Mouse (Mus musculus) CH12.LX (cell line): ENCODE results near the gene Fgg. TPM values are rescaled to one million over a fixed set of nuclear protein-coding genes. Genes with fewer than 3 reads are reported as not detected.

Experiments
- DNase-seq: peaks from one replicate; pipeline ENCODE4 v3.0.0-alpha.2; 2013; ENCODE audit errors: extremely low read depth
- H3K27ac ChIP-seq: 2 replicates; pipeline ENCODE4 v1.5.1; 2012; ENCODE audit warnings: low read depth, mild to moderate bottlenecking, control low read depth, moderate library complexity; ENCODE audit not compliant: insufficient read depth
- H3K27me3 ChIP-seq: replicated peaks from 2 replicates; pipeline ENCODE3; 2012; ENCODE audit warnings: inconsistent platforms
- H3K36me3 ChIP-seq, 2 experiments: replicated peaks in 1 of 2; 2 replicates each; pipeline versions ENCODE3 to v1.6.1; 2012; ENCODE audit warnings: inconsistent platforms in 1 of 2, low read length in 1 of 2, mild to moderate bottlenecking in 1 of 2, mixed read lengths in 1 of 2, moderate library complexity in 1 of 2; ENCODE audit not compliant: control insufficient read depth in 1 of 2, insufficient read depth in 1 of 2
- H3K4me1 ChIP-seq, 2 experiments: 2 replicates each; pipeline ENCODE4 v1.6.1; 2012; ENCODE audit warnings: inconsistent platforms in 1 of 2, moderate library complexity in 1 of 2; ENCODE audit not compliant: insufficient read depth in 2 of 2, control insufficient read depth in 1 of 2
- H3K4me2 ChIP-seq: 2 replicates; pipeline ENCODE4 v1.6.1; 2012; ENCODE audit warnings: low read depth, mild to moderate bottlenecking, control low read depth; ENCODE audit not compliant: poor library complexity, insufficient read depth, severe bottlenecking
- H3K4me3 ChIP-seq, 3 experiments: fragments of 150-350 bp in 1 of 3; sonication (generic) in 1 of 3; replicated peaks in 1 of 3; 2 replicates each; pipeline versions ENCODE3 to v1.5.1; 2011 to 2012; ENCODE audit warnings: low read depth in 2 of 3, low read length in 2 of 3, mild to moderate bottlenecking in 2 of 3, moderate library complexity in 2 of 3, control low read depth in 1 of 3, improper control_type of control experiment in 1 of 3, inconsistent platforms in 1 of 3, mixed read lengths in 1 of 3; ENCODE audit not compliant: poor library complexity in 1 of 3
- H3K79me2 ChIP-seq: replicated peaks from 2 replicates; pipeline ENCODE4 v1.6.1; 2012; ENCODE audit warnings: mild to moderate bottlenecking, moderate library complexity; ENCODE audit not compliant: control insufficient read depth, poor library complexity, insufficient read depth, severe bottlenecking; ENCODE audit errors: extremely low read depth
- H3K9ac ChIP-seq: 2 replicates; pipeline ENCODE4 v1.6.1; 2012; ENCODE audit warnings: low read depth, mild to moderate bottlenecking, control low read depth, moderate library complexity; ENCODE audit not compliant: insufficient read depth
- H3K9me3 ChIP-seq: replicated peaks from 2 replicates; pipeline ENCODE3; 2012; ENCODE audit warnings: low read length, inconsistent platforms, mixed read lengths
- ETS1 ChIP-seq: conservative IDR thresholded peaks from 2 replicates; pipeline ENCODE4 v1.6.1; 2012; ENCODE audit warnings: low read depth, mild to moderate bottlenecking, inconsistent platforms, low read length, improper control_type of control experiment, moderate library complexity
- GABPA ChIP-seq: IDR thresholded peaks from 2 replicates; pipeline ENCODE4 v1.6.1; 2012; ENCODE audit warnings: low read depth, low read length, improper control_type of control experiment, inconsistent platforms; ENCODE audit not compliant: insufficient replicate concordance
- HCFC1 ChIP-seq: IDR thresholded peaks from 2 replicates; pipeline ENCODE4 v1.6.1; 2012; ENCODE audit warnings: low read depth, mild to moderate bottlenecking, inconsistent platforms, low read length, improper control_type of control experiment
- JUND ChIP-seq: conservative IDR thresholded peaks from 2 replicates; pipeline ENCODE4 v1.6.1; 2011; ENCODE audit warnings: low read depth, low read length, improper control_type of control experiment
- KAT2A ChIP-seq: IDR thresholded peaks from 2 replicates; pipeline ENCODE4 v1.6.1; 2012; ENCODE audit warnings: low read length, improper control_type of control experiment, inconsistent platforms; ENCODE audit not compliant: insufficient replicate concordance
- MAX ChIP-seq: IDR thresholded peaks from 2 replicates; pipeline ENCODE4 v1.6.1; 2011; ENCODE audit warnings: low read length, improper control_type of control experiment
- MEF2A ChIP-seq: IDR thresholded peaks from 2 replicates; pipeline ENCODE4 v1.6.1; 2014; ENCODE audit warnings: low read depth, mild to moderate bottlenecking, inconsistent platforms, low read length, improper control_type of control experiment, borderline replicate concordance
- MYC ChIP-seq: IDR thresholded peaks from 2 replicates; pipeline ENCODE4 v1.6.1; 2011; ENCODE audit warnings: low read depth, mild to moderate bottlenecking, improper control_type of control experiment, low read length
- NELFE ChIP-seq: IDR thresholded peaks from 2 replicates; pipeline ENCODE4 v1.6.1; 2011; ENCODE audit warnings: low read depth, low read length, improper control_type of control experiment
- NRF1 ChIP-seq: IDR thresholded peaks from 2 replicates; pipeline ENCODE4 v1.6.1; 2014; ENCODE audit warnings: low read depth, mild to moderate bottlenecking, inconsistent platforms, low read length, improper control_type of control experiment, moderate library complexity
- PAX5 ChIP-seq: IDR thresholded peaks from 2 replicates; pipeline ENCODE4 v1.6.1; 2012; ENCODE audit warnings: low read length, inconsistent platforms, mixed read lengths
- RAD21 ChIP-seq: IDR thresholded peaks from 2 replicates; pipeline ENCODE4 v1.6.1; 2011; ENCODE audit warnings: low read depth, mild to moderate bottlenecking, low read length, improper control_type of control experiment, moderate library complexity
- TBP ChIP-seq: conservative IDR thresholded peaks from 2 replicates; pipeline ENCODE4 v1.6.1; 2011; ENCODE audit warnings: low read depth, low read length, improper control_type of control experiment
- USF1 ChIP-seq: IDR thresholded peaks from 2 replicates; pipeline ENCODE4 v1.6.1; 2014; ENCODE audit warnings: low read depth, mild to moderate bottlenecking, inconsistent platforms, low read length, improper control_type of control experiment
- dilution Hi-C: fragments of 300-500 bp; cut with MboI; formaldehyde crosslinking; loops from 2 replicates; pipeline ENCODE4 v1.14.3; 2020; ENCODE audit warnings: low sequenced_read_pairs; ENCODE audit not compliant: extremely low pct_unique_long_range_greater_than_20kb, extremely low pct_ligation_motif_present
- in situ Hi-C: fragments of 300-500 bp; cut with MboI; formaldehyde crosslinking; loops from 3 replicates; pipeline ENCODE4 v1.14.3; 2019; ENCODE audit warnings: low sequenced_read_pairs, low pct_ligation_motif_present, low pct_unique_long_range_greater_than_20kb, mixed read lengths
- polyA plus RNA-seq: library from polyadenylated mRNA; unstranded; fragments of >175 nt; gene quantifications from 2 replicates; pipeline ENCODE4 v1.2.1, GENCODE M21; 2012; ENCODE audit warnings: low read depth; ENCODE audit not compliant: insufficient read length
- total RNA-seq, 2 experiments: library from RNA; depleted of rRNA; stranded (reverse); fragments of 300-350 nt in 1 of 2; fragments of >200 nt in 1 of 2; gene quantifications; 2 replicates each; pipeline ENCODE4 v1.2.3; 2012 to 2014

Fgg gene
- total and polyA plus RNA-seq, 3 experiments: not detected

- TF ChIP-seq MEF2A (no peak), TBP (no peak), KAT2A (no peak), ETS1 (no peak)
- Histone ChIP-seq H3K4me1 (no peaks in the 10 kb centered on the region), H3K4me3 (no peak overlapping the region), H3K9ac (no peak overlapping the region), H3K27ac (no peak overlapping the region), H3K36me3 (no peaks in the 10 kb centered on the region), H3K9me3 (no peaks in the 10 kb centered on the region), H3K79me2 (no peaks in the 10 kb centered on the region), H3K27me3 (no peaks in the 10 kb centered on the region), H3K4me2 (no peak overlapping the region)
- in situ Hi-C loops: no loop called here
- DNase-seq: no peak
- dilution Hi-C loops: no loop called here
Observed at GRCm38 (mm10) chr3:83025036-83025435, 17.5 kb downstream of the Fgg start.

GRCm38 (mm10) chr3:83025475-83026301 lies 18.2 kb downstream of the Fgg start, which contains the start of gene Fga:
Gene Fga (plus strand): TSS chr3:83026076.
- Histone ChIP-seq H3K79me2 (no peaks in the 10 kb centered on the region), H3K27ac (no peak within 1 kb of the TSS), H3K9me3 (no peaks in the 10 kb centered on the region), H3K36me3 (no peaks in the 10 kb centered on the region), H3K4me3 (no peak within 1 kb of the TSS), H3K4me2 (no peak within 1 kb of the TSS), H3K9ac (no peak within 1 kb of the TSS), H3K27me3 (no peaks in the 10 kb centered on the region), H3K4me1 (no peaks in the 10 kb centered on the region)
- in situ Hi-C loops: no loop called here
- DNase-seq: no peak
- dilution Hi-C loops: no loop called here
- TF ChIP-seq GABPA: no peak
- no peak for TF ChIP-seq PAX5
- TF ChIP-seq USF1: no peak
- no peak for TF ChIP-seq HCFC1
- TF ChIP-seq NRF1: no peak
- TF ChIP-seq MAX: no peak

GRCm38 (mm10) chr3:83027546-83028251 lies 20.2 kb downstream of the Fgg start:
- no peaks in the 10 kb centered on the region for H3K79me2 ChIP-seq
- in situ Hi-C loops (no loop called here), dilution Hi-C loops (no loop called here)
- no peak overlapping the region for H3K4me3 ChIP-seq
- no peak for DNase-seq
- no peak overlapping the region for H3K9ac ChIP-seq
- no peak overlapping the region for H3K27ac ChIP-seq
- no peaks in the 10 kb centered on the region for H3K36me3 ChIP-seq
- H3K27me3 ChIP-seq: no peaks in the 10 kb centered on the region
- no peak for TF ChIP-seq RAD21
- no peak for TF ChIP-seq JUND
- no peak for TF ChIP-seq MYC
- TF ChIP-seq NELFE: no peak
- no peak overlapping the region for H3K4me2 ChIP-seq
- no peaks in the 10 kb centered on the region for H3K9me3 ChIP-seq
- H3K4me1 ChIP-seq: no peaks in the 10 kb centered on the region
